Mouse (Mus musculus) heart, adult 10 weeks (tissue): ENCODE data around the gene Olfr559. TPM values are rescaled to one million over a fixed set of nuclear protein-coding genes. Genes with fewer than 3 reads are reported as not detected.

Experiments
- polyA plus RNA-seq: library from polyadenylated mRNA; stranded (reverse); fragments of 350-450 nt; fragmentation: Illumina TruSeq; extraction: RNeasy Lipid Tissue Mini Kit (QIAGEN cat#74804); gene quantifications from one replicate; pipeline ENCODE4 v1.2.3, GENCODE M21; 2014; ENCODE audit warnings: low read depth, low replicate concordance

The Olfr559 gene
- not detected for polyA plus RNA-seq

DNA sequence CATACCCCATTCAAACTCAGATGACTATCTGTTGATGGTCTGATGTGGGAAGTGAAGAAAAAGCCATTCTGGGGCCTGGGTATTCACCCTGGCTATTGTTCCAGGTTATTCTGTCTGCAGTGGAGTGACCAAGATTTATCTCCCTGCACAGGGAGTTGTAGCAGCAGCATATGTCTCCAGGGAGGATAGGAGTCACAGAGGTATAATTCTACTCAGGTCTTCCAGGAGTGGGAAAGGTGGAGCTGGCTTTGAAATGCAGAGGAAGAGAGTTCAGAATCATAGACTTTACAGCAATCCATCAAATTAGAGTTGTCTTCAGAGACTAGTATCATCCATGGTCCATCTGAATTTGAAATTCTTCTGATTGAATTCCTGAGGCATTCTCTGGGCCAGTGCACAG, at the start of gene Olfr559:
Gene Olfr559 (minus strand): TSS at position 101 of the 400 bp plus-strand sequence.

GRCm38 (mm10) chr7:102770921-102771320, 43.6 kb upstream of the Olfr559 start, which contains the start of gene Olfr561:
Gene Olfr561, plus strand, starts transcription at chr7:102771221.

DNA sequence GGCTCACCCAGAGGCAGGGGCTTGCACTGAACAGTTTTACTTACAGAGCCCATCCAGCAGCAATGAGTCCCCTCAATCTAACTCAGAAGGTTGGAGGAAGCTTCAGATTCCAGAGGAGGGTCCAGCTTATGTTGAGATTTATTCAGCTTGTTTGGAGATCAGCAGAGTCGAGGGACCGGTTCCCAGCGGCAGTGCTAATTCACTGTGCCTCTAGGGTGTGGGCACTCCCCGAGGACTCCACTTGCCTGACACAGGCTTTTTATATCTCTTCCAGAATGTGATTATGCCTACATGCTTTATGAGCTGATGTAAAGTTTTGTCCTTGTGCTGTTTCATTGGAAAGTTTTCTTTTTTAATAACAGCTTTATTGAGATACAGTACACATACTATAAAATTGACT, 32.0 kb upstream of the Olfr559 start, which contains the start of the genes Olfr560 and Olfr78:
Gene Olfr560 (minus strand): TSS at position 101 of the 400 bp plus-strand sequence.
Gene Olfr78 (minus strand): TSS at position 206 of the 400 bp plus-strand sequence.

DNA sequence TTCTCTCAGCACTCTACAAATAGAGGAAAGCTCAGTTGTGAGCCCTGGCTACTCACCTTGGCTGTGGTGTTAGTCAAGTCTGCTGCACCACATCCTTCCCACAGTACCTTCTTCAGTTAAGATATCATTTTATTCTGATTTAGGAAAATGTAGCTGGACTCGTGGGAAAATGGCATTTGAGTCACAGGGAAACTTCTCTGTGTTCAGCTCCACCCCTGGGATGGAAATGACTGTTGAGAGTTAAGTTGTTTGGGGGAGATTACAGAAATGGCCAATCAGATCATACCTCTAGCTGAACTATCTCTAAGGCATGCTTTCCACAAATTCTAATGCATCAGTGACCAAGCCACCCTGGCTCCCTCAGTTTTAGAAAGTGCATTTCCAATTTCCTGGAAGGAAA, 8.3 kb downstream of the Olfr559 start, which contains the start of gene Olfr33:
Gene Olfr33 (minus strand): TSS at position 101 of the 400 bp plus-strand sequence.

GRCm38 (mm10) chr7:102701915-102702314, 25.4 kb downstream of the Olfr559 start, which contains the start of gene Olfr558:
Gene Olfr558, plus strand, starts transcription at chr7:102702215.

GRCm38 (mm10) chr7:102695358-102696125, 31.7 kb downstream of the Olfr559 start, which contains the start of gene Olfr557:
Gene Olfr557, plus strand, starts transcription at chr7:102695910.

DNA sequence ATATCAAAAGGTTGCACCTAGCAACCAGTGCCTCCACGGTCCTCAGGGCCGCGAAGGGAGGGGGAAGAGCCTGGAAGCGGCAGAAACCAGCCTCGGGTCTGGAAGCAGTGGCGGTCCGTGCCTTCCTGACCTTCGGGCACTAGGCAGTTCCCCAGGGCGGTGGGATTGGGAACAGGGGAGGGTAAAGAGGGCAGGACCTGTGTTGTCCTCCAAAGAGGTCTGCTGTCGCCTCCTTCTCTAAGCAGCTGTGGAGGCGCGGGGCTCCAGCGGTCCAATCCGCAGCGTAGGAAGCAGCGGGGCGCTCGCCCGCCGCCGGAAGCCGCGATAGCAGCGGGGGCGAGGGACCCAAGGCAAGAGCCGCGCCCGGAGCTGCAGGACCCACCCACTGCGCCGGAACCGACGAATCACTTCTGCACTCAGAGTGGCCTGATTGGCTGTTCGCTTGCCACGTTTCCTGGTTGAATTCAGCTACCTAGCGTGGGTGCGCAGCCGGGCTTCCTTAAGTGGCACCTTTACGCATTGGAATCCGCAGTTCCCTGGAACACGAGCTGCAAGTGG, 40.3 kb downstream of the Olfr559 start, which contains the start of gene Trim68:
Gene Trim68 (minus strand): TSS at position 384 of the 558 bp plus-strand sequence.

Other genes starting within 250 kb of the Olfr559 start
- gene Olfr543, start 245.8 kb downstream of the Olfr559 start, polyA plus RNA-seq, result not detected
- not detected for gene Olfr544, start 239.2 kb downstream of the Olfr559 start, polyA plus RNA-seq
- not detected for gene Olfr545, start 227.9 kb downstream of the Olfr559 start, polyA plus RNA-seq
- gene Olfr547, start 192.7 kb downstream of the Olfr559 start, polyA plus RNA-seq, result not detected
- gene Olfr548-ps1, start 186.6 kb downstream of the Olfr559 start, polyA plus RNA-seq, result not detected
- not detected for gene Olfr549, start 177.6 kb downstream of the Olfr559 start, polyA plus RNA-seq
- 6.7 TPM for gene Trim21, start 162.0 kb downstream of the Olfr559 start, polyA plus RNA-seq
- not detected for gene Olfr550, start 156.0 kb downstream of the Olfr559 start, polyA plus RNA-seq
- gene Olfr551, start 135.6 kb downstream of the Olfr559 start, polyA plus RNA-seq, result not detected
- not detected for gene Olfr552, start 129.7 kb downstream of the Olfr559 start, polyA plus RNA-seq
- not detected for gene Olfr553, start 109.3 kb downstream of the Olfr559 start, polyA plus RNA-seq
- not detected for gene Olfr554, start 89.1 kb downstream of the Olfr559 start, polyA plus RNA-seq
- gene Olfr555, start 68.7 kb downstream of the Olfr559 start, polyA plus RNA-seq, result not detected
- gene Olfr556, start 62.6 kb downstream of the Olfr559 start, polyA plus RNA-seq, result not detected
- 23.3 TPM for gene Trim68, start 40.2 kb downstream of the Olfr559 start, polyA plus RNA-seq
- not detected for gene Olfr557, start 31.6 kb downstream of the Olfr559 start, polyA plus RNA-seq
- 6.0 TPM for gene Olfr558, start 25.3 kb downstream of the Olfr559 start, polyA plus RNA-seq
- gene Olfr33, start 8.4 kb downstream of the Olfr559 start, polyA plus RNA-seq, result not detected
- gene Olfr560, start 31.9 kb upstream of the Olfr559 start, polyA plus RNA-seq, result 0.39 TPM
- gene Olfr78, start 32.0 kb upstream of the Olfr559 start, polyA plus RNA-seq, result 3.1 TPM
- not detected for gene Olfr561, start 43.7 kb upstream of the Olfr559 start, polyA plus RNA-seq
- not detected for gene Olfr564, start 76.0 kb upstream of the Olfr559 start, polyA plus RNA-seq
- not detected for gene Olfr566, start 131.3 kb upstream of the Olfr559 start, polyA plus RNA-seq
- not detected for gene Olfr568, start 149.6 kb upstream of the Olfr559 start, polyA plus RNA-seq
- gene Olfr569, start 163.4 kb upstream of the Olfr559 start, polyA plus RNA-seq, result not detected
- gene Olfr570, start 167.1 kb upstream of the Olfr559 start, polyA plus RNA-seq, result not detected
- not detected for gene Olfr571, start 190.0 kb upstream of the Olfr559 start, polyA plus RNA-seq
- not detected for gene Olfr572, start 196.9 kb upstream of the Olfr559 start, polyA plus RNA-seq
- not detected for gene Olfr573-ps1, start 215.1 kb upstream of the Olfr559 start, polyA plus RNA-seq
- gene Olfr574, start 221.0 kb upstream of the Olfr559 start, polyA plus RNA-seq, result not detected
- gene Olfr575, start 231.3 kb upstream of the Olfr559 start, polyA plus RNA-seq, result not detected
- not detected for gene Olfr576, start 235.2 kb upstream of the Olfr559 start, polyA plus RNA-seq
- not detected for gene Olfr577, start 248.5 kb upstream of the Olfr559 start, polyA plus RNA-seq